Mouse (Mus musculus) T-helper 1 cell (primary cell): ENCODE results near the gene Edem3.

Source experiments
- in situ Hi-C: fragments of 300-600 bp; cut with MboI, MseI; formaldehyde crosslinking; loops from one replicate; pipeline ENCODE4 v1.15.1; 2025; ENCODE audit warnings: high pct_unique_total_duplicates

Edem3 gene

GRCm38 (mm10) chr1:151754881-151755659, at the start of gene Edem3:
TSS of gene Edem3 (plus strand) at chr1:151755371.
- in situ Hi-C loops, result no loop called here

GRCm38 (mm10) chr1:151705723-151706396, 49.3 kb upstream of the Edem3 start:
- in situ Hi-C loops, result no loop called here

- in situ Hi-C loops, result no loop called here
Observed at GRCm38 (mm10) chr1:151706397-151706752, 48.8 kb upstream of the Edem3 start.

GRCm38 (mm10) chr1:151708966-151709733, 46.0 kb upstream of the Edem3 start:
- in situ Hi-C loops, result no loop called here

DNA sequence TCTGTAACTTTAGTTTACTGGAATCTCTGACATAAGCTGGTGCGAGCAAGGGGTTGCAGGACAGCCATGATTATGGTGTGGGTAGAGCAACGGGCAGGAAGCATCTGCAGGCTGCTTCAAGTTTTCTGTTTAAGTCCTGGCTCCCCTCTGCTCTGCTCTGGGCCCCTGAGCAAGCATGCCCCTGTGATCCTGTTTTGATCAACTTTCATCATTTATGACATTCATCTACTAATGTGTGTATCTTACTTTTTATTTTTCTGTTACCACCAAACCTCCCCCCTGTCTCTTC, 45.5 kb upstream of the Edem3 start:
- in situ Hi-C loops, result loop anchor here (10.0 kb wide), 1 partner anchor 235 kb away; no protein-coding TSS in a partner anchor

GRCm38 (mm10) chr1:151710424-151711055, 44.6 kb upstream of the Edem3 start:
- in situ Hi-C loops, result loop anchor here (10.0 kb wide), 1 partner anchor 236 kb away; no protein-coding TSS in a partner anchor

- in situ Hi-C loops, result loop anchor here (10.0 kb wide), 1 partner anchor 236 kb away; no protein-coding TSS in a partner anchor
Observed at GRCm38 (mm10) chr1:151711062-151711461, 44.1 kb upstream of the Edem3 start.

GRCm38 (mm10) chr1:151712664-151713063, 42.5 kb upstream of the Edem3 start:
- in situ Hi-C loops, result loop anchor here (10.0 kb wide), 1 partner anchor 238 kb away; no protein-coding TSS in a partner anchor

DNA sequence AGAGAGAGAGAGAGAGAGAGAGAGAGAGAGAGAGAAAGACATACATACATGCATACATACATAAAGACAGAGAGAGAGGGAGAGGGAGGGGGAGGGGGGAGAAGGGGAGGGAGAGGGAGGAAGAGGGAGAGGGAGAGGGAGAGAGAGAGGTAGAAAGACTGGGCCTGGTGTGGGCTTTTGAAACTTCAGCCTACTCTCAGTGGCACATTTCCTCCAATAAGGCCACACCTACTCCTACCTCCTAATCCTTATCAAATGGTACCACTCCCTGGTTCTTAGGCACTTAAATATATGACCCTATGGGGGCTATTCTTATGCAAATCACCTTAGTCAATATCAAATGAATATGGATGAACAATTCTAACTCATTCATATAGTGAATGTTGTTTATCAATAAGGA, 41.5 kb upstream of the Edem3 start:
- in situ Hi-C loops, result loop anchor here (10.0 kb wide), 1 partner anchor 239 kb away; no protein-coding TSS in a partner anchor

DNA sequence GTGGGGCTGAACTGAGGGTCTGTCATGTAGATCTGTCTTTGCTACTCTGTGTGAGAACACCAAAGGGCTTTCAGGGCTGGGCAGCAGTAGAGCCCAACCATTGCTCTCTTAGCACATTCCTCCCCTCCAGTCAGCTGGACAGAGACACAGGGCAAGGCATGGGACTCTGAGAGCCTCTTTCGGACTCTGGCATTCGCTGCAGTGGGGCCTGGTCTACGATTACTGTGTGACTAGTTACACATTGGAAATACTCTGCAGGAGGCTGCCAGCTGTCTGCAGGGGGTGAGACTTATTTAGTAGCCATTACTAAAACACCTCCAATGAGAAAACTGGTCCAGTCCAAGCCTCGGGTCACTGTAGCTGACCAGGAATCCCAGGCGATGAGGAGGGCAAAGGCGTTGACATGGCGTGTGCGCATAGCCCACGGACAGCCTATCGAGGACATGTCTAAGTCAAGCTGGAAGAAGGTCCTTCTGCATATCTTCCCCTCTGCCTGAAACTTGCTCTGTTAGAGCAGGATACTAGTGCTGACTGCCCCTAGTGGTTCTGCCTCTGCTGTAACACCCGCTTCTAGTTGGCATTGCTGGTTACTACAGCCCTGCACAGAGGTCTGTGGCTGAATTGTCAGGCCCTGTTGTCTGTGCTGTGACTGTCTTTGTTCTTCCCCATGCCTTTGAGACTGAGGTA, 39.0 kb upstream of the Edem3 start:
- in situ Hi-C loops, result loop anchor here (5.0 to 10.0 kb wide), 2 partner anchors 159 to 241 kb away; no protein-coding TSS in a partner anchor

DNA sequence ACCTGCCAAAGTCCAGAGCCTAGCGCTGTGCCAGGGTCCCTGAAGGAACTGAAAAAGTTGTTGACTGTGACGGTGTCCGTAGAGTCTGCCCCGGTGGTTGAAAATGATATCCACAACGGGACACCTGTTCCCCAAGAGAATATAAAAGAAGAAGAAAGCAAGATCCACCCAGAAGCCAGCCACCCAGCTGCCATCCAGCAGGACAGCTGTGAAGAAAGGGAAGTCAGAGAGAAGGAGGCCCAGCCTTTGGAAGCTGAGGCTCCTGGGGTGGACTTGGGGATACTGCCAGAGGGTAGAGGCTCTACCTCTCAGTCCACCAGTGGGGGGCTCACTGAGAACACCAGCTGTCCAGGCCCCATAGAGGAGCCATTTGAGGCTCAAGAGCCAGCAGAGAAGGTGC, 37.5 kb upstream of the Edem3 start:
- in situ Hi-C loops, result loop anchor here (5.0 to 10.0 kb wide), 2 partner anchors 160 to 243 kb away; no protein-coding TSS in a partner anchor

GRCm38 (mm10) chr1:151718575-151718974, 36.6 kb upstream of the Edem3 start:
- in situ Hi-C loops, result loop anchor here (5.0 to 10.0 kb wide), 2 partner anchors 161 to 244 kb away; no protein-coding TSS in a partner anchor

- in situ Hi-C loops, result loop anchor here (5.0 to 10.0 kb wide), 2 partner anchors 163 to 245 kb away; no protein-coding TSS in a partner anchor
Observed at GRCm38 (mm10) chr1:151719911-151720310, 35.3 kb upstream of the Edem3 start.

DNA sequence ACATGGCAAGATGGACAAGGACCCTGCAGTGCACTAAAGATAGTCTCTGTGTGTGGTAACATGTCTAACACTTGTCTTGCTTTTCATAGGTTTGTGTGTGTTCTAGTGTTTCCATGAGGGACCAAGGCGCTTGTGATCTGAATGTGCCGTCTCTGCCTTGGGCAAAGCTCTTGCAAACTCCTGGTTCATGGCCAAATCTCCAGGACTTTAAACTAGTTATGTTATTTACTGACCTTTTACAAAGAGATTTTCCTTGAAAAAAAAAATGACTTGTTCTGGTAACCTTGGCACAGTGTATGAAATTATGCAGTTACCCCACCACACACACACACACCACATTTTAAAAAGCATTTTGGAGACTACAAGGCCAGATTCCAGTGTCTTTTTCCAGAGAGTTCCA, 34.6 kb upstream of the Edem3 start:
- in situ Hi-C loops, result no loop called here

GRCm38 (mm10) chr1:151721357-151721983, 33.7 kb upstream of the Edem3 start:
- in situ Hi-C loops, result no loop called here

GRCm38 (mm10) chr1:151723771-151724170, 31.4 kb upstream of the Edem3 start:
- in situ Hi-C loops, result no loop called here

DNA sequence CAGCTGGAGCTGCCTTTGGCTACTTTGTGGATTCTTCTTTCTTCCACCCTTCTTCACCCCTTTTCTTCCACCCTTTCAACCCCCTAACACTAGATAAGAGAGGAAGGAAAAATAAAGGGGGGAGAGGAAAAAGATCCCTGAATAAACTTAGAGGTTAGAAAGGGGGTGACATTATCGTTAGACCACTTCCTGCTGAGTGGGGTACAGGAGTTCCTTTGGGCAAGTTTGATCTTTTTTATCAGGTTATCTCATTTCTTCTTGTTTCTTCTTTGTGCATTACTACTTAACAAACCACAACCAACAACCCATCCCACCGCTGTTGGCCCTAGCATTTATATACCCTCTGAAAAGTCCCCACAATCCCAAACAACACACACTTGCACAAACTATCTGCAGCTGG, 29.6 kb upstream of the Edem3 start:
- in situ Hi-C loops, result no loop called here

DNA sequence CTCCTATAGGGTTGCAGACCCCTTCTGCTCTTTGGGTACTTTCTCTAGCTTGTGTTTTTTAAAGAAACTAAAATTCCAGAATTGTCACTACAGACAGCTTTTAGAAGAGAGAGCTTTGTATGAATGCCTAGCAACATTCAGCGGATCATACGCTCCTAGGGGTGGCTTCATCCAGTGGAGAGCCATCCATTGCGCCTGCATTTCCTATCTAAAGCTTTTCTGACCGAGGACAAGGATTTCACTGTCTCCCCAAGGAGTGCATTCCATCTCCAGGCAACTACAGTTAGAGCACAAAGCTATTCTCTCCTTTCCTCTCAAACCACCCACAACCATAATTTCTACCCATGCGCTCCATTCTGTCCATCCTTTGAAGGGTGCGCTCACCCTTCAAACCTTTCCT, 28.8 kb upstream of the Edem3 start:
- in situ Hi-C loops, result no loop called here

DNA sequence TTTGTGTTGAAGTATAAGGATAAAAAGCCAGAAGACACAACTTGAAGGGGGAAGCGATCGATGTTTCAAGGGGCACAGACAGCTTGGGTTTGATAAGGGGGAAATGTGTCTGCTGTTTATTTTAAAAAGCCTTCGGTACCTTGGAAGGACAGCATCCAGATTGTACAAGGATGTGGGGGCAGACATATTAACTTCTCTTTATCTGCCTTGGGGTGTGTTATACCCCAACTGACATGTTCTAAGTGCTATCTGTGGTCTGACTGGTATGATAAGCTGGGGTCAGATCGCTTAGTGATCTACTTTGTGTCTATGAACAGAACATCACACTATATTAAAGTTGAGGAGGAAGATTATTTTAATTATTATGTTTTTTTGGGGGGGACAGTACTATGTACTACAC, 27.0 kb upstream of the Edem3 start:
- in situ Hi-C loops, result no loop called here

DNA sequence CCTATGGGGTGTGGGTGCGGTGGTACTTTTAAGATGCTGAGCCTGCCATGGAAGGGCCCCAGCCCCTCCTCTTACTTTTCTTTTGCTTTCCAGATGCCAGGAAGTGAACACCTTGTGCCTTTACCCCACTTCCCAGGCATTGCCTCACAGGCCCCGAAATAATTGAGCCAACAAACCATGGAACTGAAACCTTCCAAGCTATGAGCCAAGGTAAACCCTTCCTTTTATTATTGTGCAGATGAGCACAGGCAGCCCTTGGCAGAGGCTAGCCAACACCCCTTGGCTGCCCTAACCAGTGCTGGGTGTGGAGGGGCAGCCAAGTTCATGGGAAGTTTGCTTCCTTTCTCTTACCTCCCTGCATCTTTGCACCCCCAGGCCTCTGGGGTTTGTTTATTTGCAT, 18.0 kb upstream of the Edem3 start:
- in situ Hi-C loops, result no loop called here
